Mouse (Mus musculus) midbrain, embryonic 12.5 days (tissue): Measurements from ENCODE around the gene Chit1. TPM values are rescaled to one million over a fixed set of nuclear protein-coding genes. Genes with fewer than 3 reads are reported as not detected.

ENCODE experiments used
- ATAC-seq: fragments of 200-750 bp; cut with Nextera tagmentation; 2 replicates; pipeline ENCODE4 v1.8.0; 2017; ENCODE audit warnings: low read depth, moderate TSS enrichment, moderate library complexity; ENCODE audit not compliant: low FRiP score
- H3K27ac ChIP-seq: fragments of 300-500 bp; sonication (generic); replicated peaks from 2 replicates; pipeline ENCODE4 v1.5.1; 2016; ENCODE audit warnings: mild to moderate bottlenecking
- H3K27me3 ChIP-seq: fragments of 300-500 bp; sonication (generic); 2 replicates; pipeline ENCODE4 v1.6.1; 2016; ENCODE audit warnings: mild to moderate bottlenecking
- H3K36me3 ChIP-seq: fragments of 300-500 bp; sonication (generic); 2 replicates; pipeline ENCODE4 v1.6.1; 2016
- H3K4me1 ChIP-seq: fragments of 300-500 bp; sonication (generic); 2 replicates; pipeline ENCODE4 v1.6.1; 2016
- H3K4me2 ChIP-seq: fragments of 300-500 bp; sonication (generic); replicated peaks from 2 replicates; pipeline ENCODE4 v1.6.1; 2016; ENCODE audit warnings: mild to moderate bottlenecking, moderate library complexity
- H3K4me3 ChIP-seq: fragments of 300-500 bp; sonication (generic); 2 replicates; pipeline ENCODE4 v1.5.1; 2016; ENCODE audit warnings: mild to moderate bottlenecking
- H3K9ac ChIP-seq: fragments of 300-500 bp; sonication (generic); replicated peaks from 2 replicates; pipeline ENCODE4 v1.6.1; 2016; ENCODE audit warnings: mild to moderate bottlenecking, moderate library complexity
- H3K9me3 ChIP-seq: fragments of 300-500 bp; sonication (generic); 2 replicates; pipeline ENCODE4 v1.6.1; 2016; ENCODE audit warnings: mild to moderate bottlenecking
- WGBS: fragments of 180-500 bp; shearing (Covaris S2); methylation state at CpG from one replicate; pipeline ENCODE4 v1.1.7; 2016; 5-methylcytosine and 5-hydroxymethylcytosine counted together
- polyA plus RNA-seq: library from polyadenylated mRNA; unstranded; fragments of >200 nt; fragmentation: Nextera tagmentation; extraction: Ambion mirVana; gene quantifications from 2 replicates; pipeline ENCODE4 v1.2.1, GENCODE M21; 2016

The Chit1 gene
- polyA plus RNA-seq, 1 experiment from 2014 or later = not detected

- Histone ChIP-seq H3K9me3 (no peaks in the 10 kb centered on the region), H3K27me3 (no peaks in the 10 kb centered on the region), H3K4me2 (no peak overlapping the region), H3K9ac (no peak overlapping the region), H3K4me3 (no peak overlapping the region), H3K4me1 (peaks cover 4% of the 10 kb centered on the region; the same call in 1 of the 2 replicates), H3K36me3 (no peaks in the 10 kb centered on the region), H3K27ac (no peak overlapping the region)
- 73% methylated on average over 4 of the region's 4 CpGs for whole genome bisulfite sequencing
- ATAC-seq = no peak
These were observed 85.3 kb downstream of the Chit1 start for GRCm38 (mm10) chr1:134196386-134196785.

GRCm38 (mm10) chr1:134197325-134197982, 86.4 kb downstream of the Chit1 start:
- no peak for ATAC-seq
- H3K9ac ChIP-seq = no peak overlapping the region
- WGBS = 77% methylated on average over 15 of the region's 15 CpGs
- no peak overlapping the region for H3K4me3 ChIP-seq
- H3K4me1 ChIP-seq = peaks cover 4% of the 10 kb centered on the region; the same call in 1 of the 2 replicates
- H3K4me2 ChIP-seq = no peak overlapping the region
- no peak overlapping the region for H3K27ac ChIP-seq
- no peaks in the 10 kb centered on the region for H3K27me3 ChIP-seq
- H3K36me3 ChIP-seq = no peaks in the 10 kb centered on the region
- no peaks in the 10 kb centered on the region for H3K9me3 ChIP-seq

- no peaks in the 10 kb centered on the region for H3K9me3 ChIP-seq
- H3K4me2 ChIP-seq = no peak overlapping the region
- H3K27ac ChIP-seq = no peak overlapping the region
- no peak for ATAC-seq
- H3K4me1 ChIP-seq = peaks cover 4% of the 10 kb centered on the region; the same call in 1 of the 2 replicates
- H3K9ac ChIP-seq = no peak overlapping the region
- WGBS = 84% methylated on average over 12 of the region's 12 CpGs
- H3K36me3 ChIP-seq = no peaks in the 10 kb centered on the region
- peaks cover 3% of the 10 kb centered on the region; the same call in 1 of the 2 replicates for H3K27me3 ChIP-seq
- no peak overlapping the region for H3K4me3 ChIP-seq
These were observed 87.4 kb downstream of the Chit1 start for GRCm38 (mm10) chr1:134198197-134198995.

GRCm38 (mm10) chr1:134200481-134200880, 89.4 kb downstream of the Chit1 start:
- no peak for ATAC-seq
- WGBS = 71% methylated on average over 2 of the region's 2 CpGs

More at GRCm38 (mm10) chr1:134200481-134200880, 89.4 kb downstream of the Chit1 start:
- Histone ChIP-seq H3K36me3 (no peaks in the 10 kb centered on the region), H3K4me3 (no peak overlapping the region), H3K4me2 (no peak overlapping the region), H3K27me3 (peaks cover 3% of the 10 kb centered on the region; the same call in 1 of the 2 replicates), H3K27ac (no peak overlapping the region), H3K4me1 (peaks cover 4% of the 10 kb centered on the region; the same call in 1 of the 2 replicates), H3K9ac (no peak overlapping the region), H3K9me3 (no peaks in the 10 kb centered on the region)

Other genes with a start within 250 kb of the Chit1 start
- 3.0 and 4.2 TPM in 2 replicates for gene Optc, start 203.2 kb upstream of the Chit1 start, polyA plus RNA-seq
- gene Prelp, start 189.8 kb upstream of the Chit1 start, polyA plus RNA-seq = 1.9 and 3.5 TPM in 2 replicates
- gene Fmod, start 74.0 kb upstream of the Chit1 start, polyA plus RNA-seq = 10.9 and 15.0 TPM in 2 replicates
- 162 and 172 TPM in 2 replicates for gene Btg2, start 32.1 kb upstream of the Chit1 start, polyA plus RNA-seq
- 2.3 and 2.9 TPM in 2 replicates for gene Chil1, start 70.9 kb downstream of the Chit1 start, polyA plus RNA-seq
- gene Mybph, start 82.2 kb downstream of the Chit1 start, polyA plus RNA-seq = not detected in 2 replicates
- gene Adora1, start 124.2 kb downstream of the Chit1 start, polyA plus RNA-seq = 0.64 and 1.0 TPM in 2 replicates
- gene Myog, start 178.7 kb downstream of the Chit1 start, polyA plus RNA-seq = 0.11 and 0.30 TPM in 2 replicates
- 5.1 and 5.3 TPM in 2 replicates for gene Ppfia4, start 221.7 kb downstream of the Chit1 start, polyA plus RNA-seq